Mouse (Mus musculus) cerebellum, adult 18-20 months (tissue): ENCODE data around the gene Rpl38.
A peak's percentile ranks its signal among the peaks of the same experiment; 100 is the strongest.
"Not testable (repeated sequence)": the region's sequence is repeated elsewhere in the genome, so short reads cannot be mapped to it uniquely, and the experiment has no call there.

Source experiments
- DNase-seq, 2 experiments: peaks; one replicate each; pipeline ENCODE4 v3.0.0; 2021

Rpl38 gene

DNA sequence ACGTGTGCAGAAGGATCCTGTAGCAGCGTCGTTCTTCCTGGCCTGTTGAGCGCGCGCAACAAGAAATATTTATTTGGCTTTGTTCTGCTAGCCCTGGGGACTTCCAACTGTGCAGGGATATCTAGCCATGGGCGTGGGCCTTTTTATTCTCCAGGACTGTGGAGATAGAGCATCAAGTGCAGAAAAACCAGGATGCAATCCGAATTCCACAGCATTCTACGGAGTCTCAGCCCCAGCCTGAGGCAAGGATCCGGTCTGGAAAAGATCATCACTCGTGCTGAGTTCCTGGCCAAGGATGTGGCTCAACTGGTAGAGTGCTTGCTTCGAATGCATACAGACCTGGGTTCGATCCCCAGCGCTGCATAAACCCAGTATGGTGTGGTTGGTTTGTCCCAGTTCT lies 6.2 kb upstream of the Rpl38 start:
- DNase-seq: no peak

DNA sequence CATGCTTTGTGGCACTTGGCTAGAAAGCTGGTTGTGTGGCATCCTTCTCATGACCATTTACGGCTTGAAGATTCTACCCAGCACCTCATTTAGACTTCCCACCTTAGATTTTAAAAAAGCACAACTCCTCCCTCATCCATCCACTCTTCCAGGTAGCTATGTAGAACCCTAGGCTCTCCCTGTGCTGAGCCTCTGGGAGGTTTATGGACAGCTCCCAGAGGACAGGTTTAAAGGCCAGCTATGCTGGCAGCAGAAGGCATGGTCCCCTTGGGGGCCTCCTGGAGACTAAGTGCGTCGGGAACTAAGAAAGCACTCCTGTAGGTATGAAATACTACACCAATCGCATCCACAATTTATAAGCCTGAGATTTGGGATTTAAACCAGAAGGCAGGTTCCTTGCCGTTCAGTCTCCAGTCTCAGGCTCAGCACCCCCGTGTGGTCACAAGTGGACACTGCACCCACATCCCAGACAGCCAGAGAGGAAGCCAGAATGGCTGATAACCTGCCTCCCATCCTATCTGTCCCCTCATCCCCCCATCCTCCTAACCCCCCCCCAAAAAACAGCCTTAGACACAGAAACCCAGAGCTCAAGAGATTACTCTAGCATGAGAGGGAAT lies 5.5 kb upstream of the Rpl38 start:
- DNase-seq: peak; percentile 80 to 81

GRCm38 (mm10) chr11:114664164-114664563 lies 4.2 kb upstream of the Rpl38 start:
- no peak for DNase-seq

- no peak for DNase-seq
Measured at GRCm38 (mm10) chr11:114665463-114665862, 2.9 kb upstream of the Rpl38 start.

- DNase-seq: no peak
Measured at GRCm38 (mm10) chr11:114666786-114667185, 1.5 kb upstream of the Rpl38 start.

GRCm38 (mm10) chr11:114667236-114667931 lies 940 bp upstream of the Rpl38 start:
- no peak for DNase-seq

DNA sequence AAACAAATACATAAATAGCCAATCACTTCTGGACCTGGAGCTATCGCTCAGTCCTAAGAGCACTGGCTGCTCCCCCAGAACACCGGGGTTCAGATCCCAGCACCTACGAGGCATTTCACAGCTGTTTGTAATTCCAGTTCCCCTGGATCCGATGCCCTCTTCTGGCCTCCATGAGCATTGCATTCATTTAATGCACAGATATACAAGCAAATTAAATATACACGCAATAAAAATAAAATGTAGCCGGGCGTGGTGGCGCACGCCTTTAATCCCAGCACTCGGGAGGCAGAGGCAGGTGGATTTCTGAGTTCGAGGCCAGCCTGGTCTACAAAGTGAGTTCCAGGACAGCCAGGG lies 415 bp upstream of the Rpl38 start:
- peak; percentile 54 to 60 for DNase-seq

DNA sequence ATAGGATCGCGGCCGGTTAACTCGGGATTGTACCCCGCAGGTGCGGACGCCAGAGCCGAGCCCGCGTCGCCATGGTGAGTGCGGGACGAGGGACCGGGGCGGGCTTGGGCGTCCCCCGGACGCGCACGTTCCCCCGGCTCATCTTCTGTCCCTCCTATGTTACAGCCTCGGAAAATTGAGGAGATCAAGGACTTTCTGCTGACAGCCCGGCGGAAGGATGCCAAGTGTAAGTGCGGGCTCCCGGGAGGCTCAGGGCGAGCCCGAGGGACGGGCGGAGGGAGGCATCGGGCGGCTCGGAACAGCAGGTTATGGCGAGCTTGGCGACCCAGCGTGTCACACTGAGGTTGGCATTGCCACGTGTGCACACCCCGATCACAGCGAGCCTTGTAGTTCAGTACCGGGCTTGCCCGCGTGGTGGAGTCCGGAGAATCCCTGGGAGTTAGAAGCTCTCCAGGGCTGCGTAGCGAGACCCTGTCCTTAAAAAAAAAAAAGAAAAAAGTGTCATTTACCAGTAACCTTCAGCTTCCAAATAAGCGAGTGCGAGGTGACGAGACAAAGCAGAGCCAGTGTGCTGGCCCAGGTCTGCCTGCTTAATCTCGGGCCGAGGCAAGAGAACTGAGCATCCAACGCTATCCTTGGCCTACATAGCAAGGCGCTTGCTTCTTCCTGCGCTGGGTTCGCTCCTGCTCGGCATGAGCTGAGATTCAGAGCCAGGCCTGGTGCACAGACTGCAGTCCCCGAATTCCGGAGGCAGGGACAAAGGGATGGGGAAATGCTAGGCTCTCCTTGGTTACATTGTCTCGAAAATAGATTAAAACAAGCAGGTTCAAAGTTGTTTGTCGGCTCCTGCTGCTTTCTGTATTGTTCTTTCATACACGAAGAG lies 658 bp downstream of the Rpl38 start:
- peak; percentile 77 for DNase-seq

- no peak for DNase-seq
Measured at GRCm38 (mm10) chr11:114669651-114670168, 1.4 kb downstream of the Rpl38 start.

- DNase-seq: no peak
Measured at GRCm38 (mm10) chr11:114671147-114671546, 2.8 kb downstream of the Rpl38 start.

DNA sequence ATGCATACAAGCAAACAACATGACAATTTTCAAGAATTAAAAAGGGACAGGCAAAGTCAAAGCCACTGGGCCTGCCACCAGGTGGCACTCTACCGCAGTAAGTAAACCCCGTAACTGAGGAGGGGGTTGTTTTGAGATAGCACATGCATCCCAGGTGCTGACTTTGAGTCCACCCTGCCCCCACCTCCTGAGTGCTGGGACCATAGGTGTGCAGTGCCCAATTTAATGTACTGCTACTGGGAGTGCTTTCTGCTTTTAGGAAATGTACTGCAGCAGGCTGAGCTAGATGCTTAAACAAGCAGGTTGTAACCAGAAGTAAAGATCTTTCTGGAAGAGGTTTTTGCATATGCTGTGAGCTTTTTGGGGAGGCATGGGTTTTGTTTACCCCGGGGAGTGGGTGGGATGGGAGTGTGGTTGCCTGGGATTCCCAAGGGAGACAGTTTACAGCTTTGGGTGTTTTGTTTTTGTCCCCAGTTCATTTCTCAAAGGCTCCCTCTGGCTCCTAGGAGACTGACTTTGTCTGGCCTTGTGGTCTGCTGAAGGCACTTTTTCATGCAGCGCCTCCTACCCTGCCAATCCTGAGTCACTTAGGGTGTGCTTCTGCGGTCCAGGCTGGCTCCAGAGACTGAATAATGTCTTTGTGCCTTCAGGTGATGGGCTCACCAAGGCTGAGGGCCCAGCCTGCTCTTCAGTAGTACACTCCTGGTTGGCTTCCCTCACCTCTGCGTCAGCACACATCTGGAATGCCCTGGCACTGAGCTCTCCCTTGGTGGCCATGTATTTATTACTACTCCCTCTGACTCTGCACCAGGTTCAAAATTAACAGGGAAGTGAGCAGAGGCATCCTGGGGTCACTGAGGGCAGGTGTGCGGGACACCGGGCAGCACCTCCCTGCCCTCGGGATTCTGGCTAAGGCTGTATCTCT lies 4.7 kb downstream of the Rpl38 start:
- peak in 1 of 2 experiments; percentile 53 for DNase-seq

- DNase-seq: no peak
Measured at GRCm38 (mm10) chr11:114673719-114674050, 5.4 kb downstream of the Rpl38 start.

DNA sequence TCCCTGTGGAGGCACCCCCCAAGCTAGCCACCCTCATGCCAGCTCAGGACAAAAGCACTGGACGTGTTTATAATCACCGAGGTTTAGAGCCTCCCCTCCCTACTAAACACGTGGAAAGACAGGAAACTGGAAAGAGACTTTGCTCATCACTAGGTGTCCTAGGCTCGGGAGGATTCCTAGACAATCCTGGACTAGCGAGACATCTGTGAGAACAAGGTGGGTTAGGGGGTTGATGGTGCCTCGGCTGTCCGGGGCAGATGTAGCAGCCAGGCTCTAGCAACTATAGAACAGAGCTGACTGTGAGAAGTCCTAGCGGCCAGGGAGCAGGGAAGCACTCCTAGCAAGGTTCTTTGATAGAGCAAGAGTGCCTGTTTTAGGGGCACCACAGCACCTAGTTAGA lies 5.9 kb downstream of the Rpl38 start:
- no peak for DNase-seq

- DNase-seq: not testable (repeated sequence)
Measured at GRCm38 (mm10) chr11:114674796-114675195, 6.5 kb downstream of the Rpl38 start.

DNA sequence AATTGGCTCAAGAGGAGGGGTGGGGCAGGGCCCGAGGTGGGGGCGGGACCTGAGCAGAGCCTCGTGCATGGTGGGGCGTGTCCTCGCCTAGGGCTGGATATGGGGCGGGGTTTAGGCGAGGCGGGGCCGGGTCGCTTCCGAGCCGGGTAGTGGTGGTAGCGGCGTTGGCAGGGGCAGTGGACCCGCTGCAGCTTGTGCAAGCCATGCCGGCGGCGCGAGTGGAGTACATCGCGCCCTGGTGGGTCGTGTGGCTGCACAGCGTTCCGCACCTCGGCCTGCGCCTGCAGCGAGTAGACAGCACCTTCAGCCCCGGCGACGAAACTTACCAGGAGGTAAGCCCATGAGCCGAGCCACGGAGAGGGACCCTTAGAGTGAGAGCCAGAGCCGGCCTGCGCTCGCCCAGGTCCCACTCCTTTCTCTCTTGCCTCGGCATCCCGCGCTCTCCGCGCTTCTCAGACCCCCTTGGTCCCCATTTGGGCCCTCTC lies 7.1 kb downstream of the Rpl38 start, which contains the start of gene Ttyh2:
Gene Ttyh2, plus strand, starts transcription at position 91 of the 485 bp plus-strand sequence.
- DNase-seq: peak; percentile 88 to 92

GRCm38 (mm10) chr11:114675826-114676401 lies 7.6 kb downstream of the Rpl38 start:
- peak; percentile 62 to 67 for DNase-seq

GRCm38 (mm10) chr11:114676431-114676830 lies 8.1 kb downstream of the Rpl38 start:
- peak; percentile 59 to 60 for DNase-seq

DNA sequence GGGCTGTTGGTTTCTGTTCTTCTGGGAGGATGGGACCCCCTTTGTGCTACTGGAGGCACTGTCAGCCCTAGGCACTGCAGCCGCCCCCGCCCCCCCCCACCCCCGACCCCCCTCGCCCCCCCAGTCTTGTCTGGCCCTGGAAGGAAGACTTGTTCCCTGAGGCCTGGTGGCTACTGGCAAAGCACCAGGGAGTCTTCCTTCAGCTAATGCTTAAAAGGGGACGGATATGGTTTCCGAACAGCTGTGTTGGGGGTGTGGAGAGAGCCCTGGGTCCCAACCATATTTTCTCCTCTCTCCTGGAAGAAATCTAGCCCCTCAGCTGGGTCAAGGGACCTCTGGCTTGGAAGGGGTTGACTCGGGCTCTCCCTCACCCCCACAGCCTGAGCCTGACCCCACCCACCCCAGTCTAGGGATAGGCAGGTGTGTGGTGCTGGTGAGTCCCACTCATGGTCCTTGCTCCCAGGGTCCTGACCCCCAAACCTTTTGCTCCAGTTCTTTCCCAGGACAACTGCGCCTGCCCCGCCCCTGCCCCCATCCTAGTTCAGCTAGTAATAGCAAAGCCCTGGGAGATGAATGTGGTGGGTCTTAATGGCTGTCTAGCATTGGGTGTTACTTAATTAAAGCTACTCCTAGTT lies 8.7 kb downstream of the Rpl38 start:
- DNase-seq: no peak

- DNase-seq: peak; percentile 52 to 58
Measured at GRCm38 (mm10) chr11:114679582-114679981, 11.3 kb downstream of the Rpl38 start.

DNA sequence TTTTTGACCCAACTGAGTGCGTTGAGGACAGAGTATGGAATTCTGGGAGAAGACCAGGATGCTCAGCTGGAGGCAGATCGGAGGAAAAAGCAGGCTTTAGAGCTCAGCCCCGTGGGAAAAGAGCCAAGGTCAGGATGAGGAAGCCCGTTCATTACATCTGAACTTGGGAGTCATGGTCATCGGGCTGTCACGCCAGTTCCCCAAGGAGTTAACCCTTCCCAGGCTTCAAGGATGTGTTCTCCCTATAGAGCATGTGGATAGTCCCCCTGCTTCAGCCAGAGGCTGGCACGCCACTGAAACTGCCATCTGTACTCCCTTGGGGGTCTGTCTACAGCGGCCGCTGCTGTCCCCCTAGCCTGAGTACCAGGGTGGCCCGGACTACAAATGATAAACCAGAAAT lies 12.0 kb downstream of the Rpl38 start:
- DNase-seq: no peak

DNA sequence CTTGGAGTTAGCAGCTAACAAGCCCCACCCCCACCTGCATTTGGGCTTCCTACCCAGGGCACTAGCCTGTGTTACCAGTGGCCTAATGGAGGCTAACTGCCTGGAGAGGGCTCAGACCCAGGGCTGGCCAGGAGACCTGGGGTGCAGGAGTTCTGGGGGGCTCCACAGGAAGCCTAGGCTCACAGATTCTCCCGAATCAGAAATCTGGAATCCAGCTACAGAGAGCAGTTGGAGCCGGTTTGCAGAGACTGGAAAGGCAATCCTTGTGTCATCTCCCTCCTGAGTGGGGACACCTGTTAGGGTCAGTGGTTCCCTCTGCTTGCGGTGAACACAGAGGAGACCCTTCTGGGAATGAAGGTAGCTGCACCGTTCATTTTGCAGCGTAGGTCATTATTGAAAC lies 12.7 kb downstream of the Rpl38 start:
- DNase-seq: peak; percentile 43 to 45
